Mouse (Mus musculus) retina, postnatal 1 day (tissue): Measurements from ENCODE around the gene Notch1.

Experiments
- DNase-seq: peaks from one replicate; pipeline ENCODE4 v3.0.0-alpha.2; 2012

Gene Notch1

DNA sequence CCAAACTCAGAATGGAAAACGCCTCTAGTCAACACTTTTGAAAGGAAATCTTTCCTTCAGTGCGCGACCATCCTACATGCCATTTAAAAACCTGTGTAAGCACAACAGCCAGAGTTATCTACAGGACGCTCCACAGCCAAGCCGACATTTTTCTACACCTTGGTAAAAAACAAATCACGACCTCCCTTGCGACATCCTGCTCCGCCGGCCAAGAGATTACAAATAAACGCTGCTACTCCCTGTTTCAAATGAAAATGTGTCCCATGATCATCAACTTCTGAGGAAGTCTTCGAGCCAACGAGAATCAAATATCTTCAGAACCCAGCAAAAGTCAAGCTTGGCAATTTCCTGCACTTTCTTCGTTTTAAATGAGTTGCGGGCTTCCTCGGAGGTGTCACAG is 72.1 kb downstream of the Notch1 start:
- no peak for DNase-seq

GRCm38 (mm10) chr2:26443876-26444275 is 72.6 kb downstream of the Notch1 start:
- no peak for DNase-seq

GRCm38 (mm10) chr2:26442843-26443242 is 73.6 kb downstream of the Notch1 start:
- no peak for DNase-seq

GRCm38 (mm10) chr2:26441688-26442087 is 74.8 kb downstream of the Notch1 start:
- DNase-seq, result no peak

GRCm38 (mm10) chr2:26441261-26441660 is 75.2 kb downstream of the Notch1 start:
- no peak for DNase-seq

DNA sequence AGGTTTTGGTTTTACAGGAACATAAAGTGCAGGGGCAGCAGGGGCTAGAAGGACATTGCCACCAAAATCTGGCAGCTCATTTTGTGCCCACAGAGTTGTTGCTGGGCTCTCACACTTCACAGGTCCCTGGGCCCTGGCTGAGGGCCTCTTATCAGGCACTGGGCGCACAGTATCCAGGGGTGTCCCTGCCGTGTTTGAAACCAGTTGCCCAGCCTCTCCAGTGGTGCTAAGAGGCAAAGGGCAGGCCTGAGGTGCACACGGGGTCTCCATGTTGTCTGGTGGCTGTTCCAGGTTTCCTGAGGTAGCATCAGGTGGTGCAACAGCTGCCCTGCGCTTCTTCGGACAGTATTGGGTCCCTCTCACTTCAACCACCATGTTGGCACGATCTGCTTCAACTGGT is 76.8 kb downstream of the Notch1 start:
- no peak for DNase-seq

GRCm38 (mm10) chr2:26438373-26438772 is 78.1 kb downstream of the Notch1 start:
- no peak for DNase-seq

DNA sequence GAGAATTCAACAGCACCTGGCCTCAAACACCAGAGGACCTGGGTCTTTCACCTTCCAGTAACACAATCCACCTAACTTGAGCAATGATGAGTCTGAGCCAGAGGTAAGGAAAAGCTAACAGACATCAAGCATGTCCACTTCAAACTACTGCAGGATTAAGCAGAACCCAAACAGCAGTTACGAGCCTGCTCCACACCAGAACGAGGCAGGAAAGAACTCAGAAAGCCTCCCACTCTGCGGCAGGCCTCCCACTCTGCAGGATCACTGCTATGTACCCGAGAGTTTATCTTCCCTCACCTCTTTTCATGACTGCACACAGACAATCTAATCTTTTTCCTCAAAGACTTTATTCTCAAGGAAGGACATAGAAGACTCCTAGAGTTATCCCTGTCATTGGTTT is 79.2 kb downstream of the Notch1 start:
- DNase-seq, result no peak

DNA sequence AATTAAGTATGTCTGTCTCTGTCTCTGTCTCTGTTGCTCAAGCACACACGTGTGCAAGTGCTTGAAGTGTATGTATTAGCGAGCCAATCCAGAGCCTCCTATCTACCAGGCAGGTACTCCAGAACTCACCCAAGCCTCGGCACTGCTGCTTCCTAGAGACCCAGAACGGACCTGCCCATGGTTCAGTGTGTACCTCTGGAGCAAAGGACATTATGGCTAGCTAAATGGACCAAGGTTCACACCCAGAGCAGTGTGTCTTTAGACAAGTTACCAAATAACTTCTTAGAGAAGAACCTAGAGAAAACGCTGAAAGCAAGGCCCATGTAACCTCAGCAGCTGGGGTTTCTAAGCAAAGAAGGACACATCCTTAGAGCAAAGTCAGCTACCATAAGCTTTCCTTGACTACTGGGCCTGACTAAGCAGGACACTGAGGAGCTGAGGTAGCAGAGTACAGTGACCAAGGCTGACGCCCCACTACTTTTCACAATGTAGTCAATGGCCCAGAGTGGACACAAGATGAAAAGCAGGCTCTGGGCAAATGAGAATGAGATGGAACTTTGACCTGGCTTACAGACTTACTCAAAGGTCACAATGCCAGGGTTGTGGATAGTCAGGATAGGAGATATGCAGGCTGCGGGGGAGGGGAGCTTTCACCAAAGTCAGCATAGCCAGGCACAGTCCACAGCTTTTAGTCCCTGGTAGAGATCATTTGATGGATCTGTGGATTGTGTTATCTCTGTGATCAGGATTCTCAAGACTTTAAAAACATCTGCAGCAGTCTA is 81.5 kb downstream of the Notch1 start:
- DNase-seq, result no peak

GRCm38 (mm10) chr2:26429851-26430250 is 86.6 kb downstream of the Notch1 start:
- DNase-seq, result no peak

DNA sequence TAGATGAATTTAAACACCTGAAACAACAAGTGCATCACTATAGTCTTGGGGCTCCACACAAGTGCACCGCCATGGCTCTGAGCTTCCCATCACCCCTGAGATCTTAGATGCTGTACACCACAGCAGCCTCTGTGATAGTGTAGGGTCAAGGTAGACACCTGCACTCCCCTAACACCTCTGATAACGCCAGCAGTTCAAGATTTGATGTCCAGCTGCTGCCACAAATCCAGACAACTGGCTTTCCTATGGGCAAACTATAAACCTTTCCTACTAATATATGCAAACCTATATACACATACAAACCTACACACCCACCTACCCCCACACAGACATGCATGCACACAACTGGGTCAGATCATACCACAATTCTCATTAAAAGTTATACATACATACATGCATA is 91.9 kb downstream of the Notch1 start:
- no peak for DNase-seq

- no peak for DNase-seq
Measured at GRCm38 (mm10) chr2:26423086-26423485, 93.4 kb downstream of the Notch1 start.

DNA sequence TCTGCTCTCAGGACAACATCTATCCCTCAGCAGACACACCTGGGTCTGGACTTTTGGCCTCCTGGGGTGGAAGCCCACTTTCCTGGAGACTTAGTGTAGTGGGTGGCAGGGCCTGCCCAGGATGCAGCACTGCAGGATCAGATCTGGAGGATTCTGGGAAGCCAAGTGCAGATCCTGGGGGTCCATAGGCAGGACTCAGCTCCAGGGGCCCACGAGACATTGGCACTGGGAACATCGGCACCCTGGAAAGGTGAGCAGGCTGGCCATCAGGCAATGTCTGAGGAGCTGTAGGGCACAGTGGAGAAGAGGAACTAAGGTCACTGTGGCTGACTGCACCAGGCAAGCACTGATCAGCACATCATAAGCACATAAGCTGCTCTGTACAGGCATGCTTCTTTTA is 94.5 kb downstream of the Notch1 start:
- no peak for DNase-seq

- DNase-seq, result no peak
Measured at GRCm38 (mm10) chr2:26418120-26418519, 98.3 kb downstream of the Notch1 start.

DNA sequence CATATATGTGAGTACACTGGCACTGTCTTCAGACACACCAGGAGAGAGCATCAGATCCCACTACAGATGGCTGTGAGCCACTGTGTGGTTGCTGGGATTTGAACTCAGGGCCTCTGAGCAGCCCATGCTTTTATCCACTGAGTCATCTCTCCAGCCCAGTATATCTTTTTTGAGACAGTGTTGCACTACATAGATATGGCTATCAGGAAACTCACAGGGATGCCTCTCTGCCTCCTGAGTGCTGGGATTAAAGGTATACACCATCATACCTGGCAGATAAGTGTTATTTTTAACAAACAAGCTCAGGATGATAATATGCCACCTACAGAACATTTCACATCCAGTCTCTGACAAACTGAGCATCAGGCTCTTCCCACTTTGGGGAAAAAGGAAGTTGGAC is 99.4 kb downstream of the Notch1 start:
- no peak for DNase-seq

GRCm38 (mm10) chr2:26410931-26411411 is 105.5 kb downstream of the Notch1 start:
- peak; percentile 22 for DNase-seq

- DNase-seq, result peak; percentile 36
Measured at GRCm38 (mm10) chr2:26410091-26410490, 106.4 kb downstream of the Notch1 start.

DNA sequence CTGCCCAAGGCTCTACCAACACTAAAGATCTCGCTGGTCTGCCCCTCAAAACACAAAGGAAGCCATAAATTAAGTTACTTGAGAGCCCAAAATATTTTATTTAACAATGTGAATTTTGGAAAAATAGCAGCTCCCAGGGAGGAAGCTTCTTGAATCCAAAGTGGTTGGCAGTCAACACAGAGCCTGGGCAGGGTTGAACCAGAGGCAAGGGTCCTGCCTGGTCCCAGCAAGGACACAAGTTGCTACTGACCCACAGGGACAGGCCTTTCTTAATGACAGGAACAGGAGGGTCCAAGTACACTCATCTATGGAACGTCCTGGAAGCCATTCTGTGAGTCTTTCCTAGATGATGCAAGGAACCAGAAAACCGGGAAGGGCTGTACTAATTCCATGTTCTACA is 107.1 kb downstream of the Notch1 start:
- no peak for DNase-seq

- DNase-seq, result peak; percentile 95
Measured at GRCm38 (mm10) chr2:26408515-26409356, 107.7 kb downstream of the Notch1 start, which contains the start of gene Inpp5e. Inpp5e (minus strand) TSS chr2:26409203.
